Mouse (Mus musculus) embryonic fibroblast, embryonic 13.5 days (primary cell): ENCODE measurements around the gene Mfap3.

Experiments used
- CTCF ChIP-seq: IDR thresholded peaks from 2 replicates; pipeline ENCODE4 v1.5.1; 2011; ENCODE audit warnings: mild to moderate bottlenecking, control low read depth, low read length, moderate library complexity, borderline replicate concordance; ENCODE audit not compliant: insufficient read depth
- POLR2A ChIP-seq: IDR thresholded peaks from 2 replicates; pipeline ENCODE4 v1.6.1; 2011; ENCODE audit warnings: low read depth, mild to moderate bottlenecking, control low read depth, low read length, moderate library complexity

GRCm38 (mm10) chr11:57470056-57470455, 48.4 kb upstream of the Mfap3 start:
- TF ChIP-seq CTCF = no peak
- no peak for TF ChIP-seq POLR2A
